Mouse (Mus musculus): Measurements from ENCODE around the gene Dlec1. TPM values are rescaled to one million over a fixed set of nuclear protein-coding genes. Genes with fewer than 3 reads are reported as not detected.

Gene Dlec1
- polyA plus RNA-seq, 1 experiment from 2014 or later = 0.64 TPM

DNA sequence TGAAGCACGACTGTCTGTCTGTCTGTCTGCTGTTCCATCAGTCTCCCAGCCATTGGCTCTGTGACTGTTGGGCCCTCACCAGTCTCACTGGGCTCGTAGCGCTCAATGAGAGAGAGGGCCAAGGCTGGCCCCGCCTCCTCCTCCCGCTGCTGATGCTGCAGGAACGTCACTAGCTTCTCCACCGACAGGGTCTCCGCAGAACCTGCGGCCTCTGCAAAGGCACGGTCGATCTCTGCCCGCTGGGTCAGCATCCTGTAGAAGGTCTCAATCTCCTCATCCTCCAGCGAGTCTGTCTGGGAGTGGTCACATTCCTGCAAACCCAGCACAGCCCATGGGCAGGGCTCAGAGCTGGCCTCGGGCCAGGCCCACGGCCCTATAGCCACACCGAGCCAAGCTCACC is 26.6 kb upstream of the Dlec1 start:
- Histone ChIP-seq H3K36me3 (ENCODE audit: insufficient read depth, low read length) (no peaks in the 10 kb centered on the region), H3K27ac (ENCODE audit: low read length) (no peak overlapping the region), H3K4me3 (ENCODE audit: low read depth, low read length) (no peak overlapping the region), H3K9me3 (ENCODE audit: low read length) (no peaks in the 10 kb centered on the region), H3K4me2 (replicated peaks; ENCODE audit: low read depth, low read length) (no peak overlapping the region), H3K27me3 (replicated peaks; ENCODE audit: insufficient read depth, low read length) (no peaks in the 10 kb centered on the region), H3K9ac (replicated peaks; ENCODE audit: low read depth) (no peak overlapping the region), H3K4me1 (ENCODE audit: insufficient read depth, low read depth, low read length) (no peaks in the 10 kb centered on the region)
- ATAC-seq (peak; percentile 31; the same call in 1 of the 2 replicates), DNase-seq (ENCODE audit: low spot score) (no peak)
- 61% methylated on average over 16 of the region's 16 CpGs for WGBS
- TF ChIP-seq CTCF (IDR thresholded peaks at IDR 0.05) (no peak), EP300 (IDR thresholded peaks at IDR 0.05) (no peak)

DNA sequence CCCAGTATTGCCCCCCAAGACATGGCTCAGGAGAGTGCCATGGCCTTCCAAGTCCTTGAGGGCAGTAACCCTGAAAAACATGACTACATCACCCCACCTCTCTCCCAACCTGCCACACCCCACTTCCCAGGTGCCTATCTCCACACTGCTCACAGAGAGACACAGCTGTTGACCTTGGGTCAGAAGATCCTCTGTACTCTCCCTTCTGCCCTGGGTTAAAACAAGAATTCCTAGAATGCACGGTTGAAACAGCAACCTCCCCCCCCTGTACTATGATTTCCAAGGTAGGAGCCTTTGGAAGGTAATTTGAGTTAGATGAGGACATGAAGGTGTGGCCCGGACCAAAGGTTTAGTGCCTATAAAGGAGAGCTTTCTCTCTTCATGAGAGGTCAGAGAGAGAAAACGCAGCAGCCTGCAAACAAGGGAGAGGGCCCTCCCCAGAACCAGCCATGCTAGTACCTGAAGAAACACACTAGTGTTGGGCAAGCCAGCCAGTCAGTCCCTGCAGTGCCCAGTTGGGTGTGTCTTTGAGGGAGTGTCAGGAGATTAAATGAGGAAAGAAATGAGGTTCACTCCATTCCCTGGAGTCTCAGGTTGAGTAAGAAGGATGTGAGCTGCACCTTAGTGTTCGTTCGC is 22.1 kb upstream of the Dlec1 start:
- peak; percentile 36 for DNase-seq (ENCODE audit: low spot score)
- WGBS = 67% methylated on average over 5 of the region's 5 CpGs
- Histone ChIP-seq H3K27me3 (replicated peaks; ENCODE audit: insufficient read depth, low read length) (no peaks in the 10 kb centered on the region), H3K27ac (ENCODE audit: low read length) (no peak overlapping the region), H3K4me1 (ENCODE audit: insufficient read depth, low read depth, low read length) (no peaks in the 10 kb centered on the region), H3K36me3 (ENCODE audit: insufficient read depth, low read length) (no peaks in the 10 kb centered on the region), H3K9me3 (ENCODE audit: low read length) (no peaks in the 10 kb centered on the region), H3K4me2 (replicated peaks; ENCODE audit: low read depth, low read length) (no peak overlapping the region), H3K9ac (replicated peaks; ENCODE audit: low read depth) (no peak overlapping the region), H3K4me3 (ENCODE audit: low read depth, low read length) (no peak overlapping the region)
- TF ChIP-seq EP300 (IDR thresholded peaks at IDR 0.05) (no peak), CTCF (IDR thresholded peaks at IDR 0.05) (no peak)
- 0 out of 2 replicates have a peak, but pooled peaks have one; percentile 27 for ATAC-seq

DNA sequence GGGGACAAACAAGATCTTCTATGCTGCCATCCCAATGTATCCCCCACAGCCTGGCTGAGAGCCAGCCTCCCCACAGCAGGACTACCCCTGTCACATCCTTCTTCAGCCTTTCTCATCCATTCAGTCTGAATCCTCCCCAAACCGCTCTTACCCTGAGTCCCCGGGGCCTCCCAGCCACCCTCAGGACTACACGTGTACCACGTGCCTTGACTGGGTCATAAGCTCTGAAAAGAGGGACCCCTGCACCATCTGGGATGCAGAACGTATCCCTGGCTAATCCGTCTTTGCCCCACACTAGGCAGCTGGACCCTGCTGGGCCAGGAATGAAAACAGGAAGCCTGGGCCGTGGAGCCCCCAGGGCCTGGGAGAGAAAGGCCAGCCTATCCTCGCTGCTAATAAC is 20.2 kb upstream of the Dlec1 start:
- no peaks in the 10 kb centered on the region for H3K27me3 ChIP-seq (replicated peaks; ENCODE audit: insufficient read depth, low read length)
- no peak for ATAC-seq
- TF ChIP-seq EP300 (IDR thresholded peaks at IDR 0.05) (no peak), CTCF (IDR thresholded peaks at IDR 0.05) (no peak)
- no peak overlapping the region for H3K4me3 ChIP-seq (ENCODE audit: low read depth, low read length)
- no peak overlapping the region for H3K9ac ChIP-seq (replicated peaks; ENCODE audit: low read depth)
- no peaks in the 10 kb centered on the region for H3K36me3 ChIP-seq (ENCODE audit: insufficient read depth, low read length)
- H3K4me2 ChIP-seq (replicated peaks; ENCODE audit: low read depth, low read length) = no peak overlapping the region
- WGBS = 44% methylated on average over 8 of the region's 8 CpGs
- H3K27ac ChIP-seq (ENCODE audit: low read length) = no peak overlapping the region
- no peaks in the 10 kb centered on the region for H3K9me3 ChIP-seq (ENCODE audit: low read length)
- no peaks in the 10 kb centered on the region for H3K4me1 ChIP-seq (ENCODE audit: insufficient read depth, low read depth, low read length)
- no peak for DNase-seq (ENCODE audit: low spot score)

DNA sequence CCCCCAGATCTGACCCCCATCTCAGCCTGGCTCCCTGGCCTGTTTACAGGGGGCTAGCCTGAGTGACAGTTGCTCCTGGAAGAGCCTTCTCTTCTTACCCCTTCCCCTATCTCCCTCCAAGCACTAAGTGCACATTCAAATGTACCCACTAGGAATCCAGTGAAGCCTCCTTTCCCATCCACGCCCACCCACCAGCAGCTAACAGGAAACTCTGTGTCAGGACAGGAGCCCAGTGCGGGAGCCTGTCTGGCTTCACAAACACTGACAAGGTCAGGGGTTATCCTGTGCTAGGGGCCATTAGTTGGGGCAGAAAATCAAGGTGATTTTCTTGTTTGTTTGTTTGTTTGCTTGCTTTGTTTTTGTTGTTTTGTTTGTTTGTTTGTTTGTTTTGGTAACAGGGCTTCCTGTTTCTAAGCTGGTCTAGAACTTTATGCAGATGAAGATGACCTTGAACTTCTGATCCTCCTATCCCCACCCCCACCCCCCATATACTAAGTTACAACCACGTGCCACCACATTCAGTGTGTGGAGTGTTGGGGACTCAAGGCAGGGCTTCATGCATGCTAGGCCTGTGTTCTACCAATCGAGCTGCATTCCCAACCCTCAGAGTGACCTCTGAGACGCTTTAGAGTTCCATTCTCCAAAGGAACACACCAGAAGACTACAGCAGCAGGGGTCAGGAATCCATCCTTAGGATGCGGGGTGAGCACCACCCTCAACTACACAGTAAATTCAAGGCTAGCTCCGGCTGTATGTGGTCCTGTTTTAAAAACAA is 19.4 kb upstream of the Dlec1 start:
- 78% methylated on average over 7 of the region's 7 CpGs for WGBS
- no peak overlapping the region for H3K4me3 ChIP-seq (ENCODE audit: low read depth, low read length)

DNA sequence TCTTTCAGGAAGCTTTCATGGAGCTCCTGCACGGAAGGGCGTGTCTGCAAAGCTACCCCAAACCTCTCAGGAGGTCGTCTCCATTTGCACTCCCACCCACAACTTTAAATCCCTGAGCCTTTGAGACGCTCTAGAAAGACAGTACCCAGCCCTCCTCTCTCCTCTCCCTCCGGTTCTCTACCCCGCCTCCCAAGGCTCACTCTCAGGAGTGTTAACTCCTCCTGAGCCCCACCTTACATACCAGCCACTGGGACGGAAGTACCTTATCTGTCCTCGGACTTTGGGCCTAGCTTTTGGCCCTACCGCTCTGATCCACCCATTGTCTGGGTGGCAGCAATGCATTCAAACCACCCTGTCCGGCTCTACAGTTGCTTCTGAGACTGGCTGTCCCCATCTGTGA is 18.3 kb upstream of the Dlec1 start:
- no peak for DNase-seq (ENCODE audit: low spot score)
- Histone ChIP-seq H3K36me3 (ENCODE audit: insufficient read depth, low read length) (no peaks in the 10 kb centered on the region), H3K27me3 (replicated peaks; ENCODE audit: insufficient read depth, low read length) (no peaks in the 10 kb centered on the region), H3K9me3 (ENCODE audit: low read length) (no peaks in the 10 kb centered on the region), H3K4me1 (ENCODE audit: insufficient read depth, low read depth, low read length) (no peaks in the 10 kb centered on the region), H3K4me2 (replicated peaks; ENCODE audit: low read depth, low read length) (no peak overlapping the region), H3K4me3 (ENCODE audit: low read depth, low read length) (no peak overlapping the region), H3K9ac (replicated peaks; ENCODE audit: low read depth) (no peak overlapping the region), H3K27ac (ENCODE audit: low read length) (no peak overlapping the region)
- 63% methylated on average over 10 of the region's 10 CpGs for WGBS
- ATAC-seq = no peak
- TF ChIP-seq CTCF (IDR thresholded peaks at IDR 0.05) = no peak
- TF ChIP-seq EP300 (IDR thresholded peaks at IDR 0.05) = no peak

More for the DNA sequence above, 19.4 kb upstream of the Dlec1 start:
- no peak overlapping the region for H3K9ac ChIP-seq (replicated peaks; ENCODE audit: low read depth)
- no peaks in the 10 kb centered on the region for H3K4me1 ChIP-seq (ENCODE audit: insufficient read depth, low read depth, low read length)
- ATAC-seq (no peak), DNase-seq (ENCODE audit: low spot score) (no peak)
- H3K27ac ChIP-seq (ENCODE audit: low read length) = no peak overlapping the region
- no peaks in the 10 kb centered on the region for H3K36me3 ChIP-seq (ENCODE audit: insufficient read depth, low read length)
- TF ChIP-seq EP300 (IDR thresholded peaks at IDR 0.05) (no peak), CTCF (IDR thresholded peaks at IDR 0.05) (no peak)
- no peaks in the 10 kb centered on the region for H3K27me3 ChIP-seq (replicated peaks; ENCODE audit: insufficient read depth, low read length)
- no peaks in the 10 kb centered on the region for H3K9me3 ChIP-seq (ENCODE audit: low read length)
- H3K4me2 ChIP-seq (replicated peaks; ENCODE audit: low read depth, low read length) = no peak overlapping the region

DNA sequence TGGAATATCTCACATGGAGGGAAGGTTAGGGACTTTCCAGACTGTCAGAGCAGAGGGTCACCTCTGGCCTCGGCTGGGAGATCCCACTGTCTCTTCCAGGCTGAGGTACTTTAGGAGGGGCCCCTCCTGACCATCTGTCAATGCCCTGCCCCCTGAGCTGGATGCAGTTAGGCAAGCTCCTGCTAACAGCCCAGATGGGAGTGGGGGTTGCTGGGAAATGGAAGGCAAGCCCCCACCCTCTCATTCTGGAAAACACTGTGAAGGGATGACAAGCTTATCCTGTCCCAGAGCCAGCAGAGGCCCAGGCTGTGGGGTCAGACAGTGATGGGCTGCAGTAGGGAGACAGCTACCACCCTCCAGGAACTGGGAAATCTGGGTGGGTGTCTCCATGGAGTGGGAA is 15.8 kb upstream of the Dlec1 start:
- Histone ChIP-seq H3K4me1 (ENCODE audit: insufficient read depth, low read depth, low read length) (no peaks in the 10 kb centered on the region), H3K4me3 (ENCODE audit: low read depth, low read length) (no peak overlapping the region), H3K27me3 (replicated peaks; ENCODE audit: insufficient read depth, low read length) (no peaks in the 10 kb centered on the region), H3K4me2 (replicated peaks; ENCODE audit: low read depth, low read length) (no peak overlapping the region), H3K27ac (ENCODE audit: low read length) (no peak overlapping the region), H3K36me3 (ENCODE audit: insufficient read depth, low read length) (no peaks in the 10 kb centered on the region), H3K9me3 (ENCODE audit: low read length) (no peaks in the 10 kb centered on the region), H3K9ac (replicated peaks; ENCODE audit: low read depth) (no peak overlapping the region)
- 73% methylated on average over 1 of the region's 1 CpGs for WGBS
- ATAC-seq = no peak
- no peak for DNase-seq (ENCODE audit: low spot score)
- no peak for TF ChIP-seq CTCF (IDR thresholded peaks at IDR 0.05)
- no peak for TF ChIP-seq EP300 (IDR thresholded peaks at IDR 0.05)

Data from lung, postnatal 0 days (tissue).